Mouse (Mus musculus) ovary, postnatal 14 days (tissue): ENCODE results near the gene Clasp2.

Source experiments
- DNase-seq: peaks from one replicate; pipeline ENCODE4 v3.0.0; 2022; ENCODE audit warnings: low spot score

The Clasp2 gene

DNA sequence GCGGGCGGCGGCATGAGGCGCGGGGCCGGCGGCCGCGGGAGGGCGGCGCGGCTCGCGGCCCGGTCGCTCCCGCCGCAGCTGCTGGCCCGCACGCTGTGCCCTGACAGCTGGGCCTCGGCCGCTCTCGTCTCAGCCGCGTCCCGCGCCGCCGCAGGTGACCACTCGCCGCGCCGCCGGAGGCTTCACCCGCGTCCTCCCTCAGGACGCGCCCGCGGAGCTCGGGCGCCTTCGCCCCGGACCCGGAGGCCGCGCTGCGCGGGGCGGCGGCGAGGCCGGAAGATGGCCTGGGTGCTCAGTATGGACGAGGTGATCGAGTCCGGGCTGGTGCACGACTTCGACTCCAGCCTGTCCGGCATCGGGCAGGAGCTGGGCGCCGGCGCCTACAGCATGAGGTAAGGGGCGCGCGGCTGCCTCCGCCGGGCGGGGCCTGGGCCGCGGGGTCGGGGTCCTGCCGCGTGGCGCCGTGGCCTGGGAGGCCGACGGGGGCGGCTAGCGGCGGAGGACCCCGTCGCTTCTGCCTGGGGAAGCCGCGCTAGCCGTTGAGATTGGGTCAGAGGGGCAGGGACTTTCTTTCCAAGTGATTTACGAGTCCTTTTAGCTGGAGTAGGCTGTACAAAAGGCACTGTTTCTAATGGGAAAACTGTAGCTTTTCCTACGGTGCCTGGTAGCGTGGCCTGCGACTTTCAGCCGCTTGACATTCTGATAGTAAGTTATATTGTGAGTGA lies 190.3 kb downstream of the Clasp2 start:
- DNase-seq: peak; percentile 21

DNA sequence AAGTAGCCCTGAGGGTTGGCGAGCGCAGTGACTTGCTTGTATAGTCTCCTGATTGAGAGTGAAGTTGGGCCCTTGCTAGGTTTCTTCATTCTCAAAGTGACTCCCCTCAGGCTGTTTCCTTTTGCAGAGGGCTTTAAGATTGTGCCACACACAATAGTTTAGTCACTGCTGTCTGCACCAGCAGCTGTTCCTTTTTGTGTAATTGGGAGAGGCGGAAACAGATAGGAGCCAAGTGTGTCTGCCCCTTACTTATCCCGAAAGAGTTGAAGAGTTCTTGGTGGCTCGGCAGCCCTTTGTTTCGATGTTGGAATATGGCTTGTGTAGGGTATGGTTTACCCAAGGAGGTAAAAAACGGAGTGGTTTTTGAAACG lies 190.8 kb downstream of the Clasp2 start:
- DNase-seq: no peak

DNA sequence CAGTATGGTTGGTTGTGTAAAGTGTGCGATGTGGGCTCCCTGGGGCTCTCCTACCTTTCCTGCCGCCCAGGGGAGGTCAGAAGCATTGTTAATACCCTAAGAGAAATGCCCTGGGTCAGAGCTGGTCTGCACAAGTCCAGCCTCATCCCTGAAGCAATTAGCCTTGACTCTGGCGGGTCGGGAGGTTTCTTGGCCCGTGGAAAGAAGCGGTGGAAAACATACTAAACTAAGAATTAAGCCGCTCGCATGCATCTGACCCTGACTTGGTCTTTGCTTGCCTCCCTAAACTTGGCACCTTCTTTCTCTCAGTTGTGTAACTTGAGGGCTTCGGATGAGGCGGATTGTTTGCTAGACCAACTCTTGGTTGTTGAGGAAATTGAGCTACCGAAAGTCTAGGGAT lies 191.2 kb downstream of the Clasp2 start:
- no peak for DNase-seq

DNA sequence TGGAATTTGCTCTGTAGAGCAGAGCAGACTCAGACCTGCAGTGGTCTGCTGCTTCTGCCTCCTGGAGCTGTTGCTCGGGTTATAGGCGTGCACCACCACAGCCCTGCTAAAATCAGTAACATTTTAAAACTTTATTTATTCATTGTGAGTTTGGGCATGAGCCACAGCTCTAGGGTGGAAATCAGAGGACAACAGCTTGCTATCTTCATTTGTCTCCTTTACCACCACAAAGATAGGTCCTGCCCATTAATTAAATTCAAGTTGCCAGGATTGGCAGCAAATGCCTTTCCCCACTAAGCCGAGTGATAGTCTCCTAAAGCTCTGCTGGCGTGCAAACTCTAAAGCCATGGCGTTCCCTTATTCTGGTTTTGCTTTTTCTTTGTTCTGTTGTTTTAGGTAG lies 194.4 kb downstream of the Clasp2 start:
- DNase-seq: no peak

DNA sequence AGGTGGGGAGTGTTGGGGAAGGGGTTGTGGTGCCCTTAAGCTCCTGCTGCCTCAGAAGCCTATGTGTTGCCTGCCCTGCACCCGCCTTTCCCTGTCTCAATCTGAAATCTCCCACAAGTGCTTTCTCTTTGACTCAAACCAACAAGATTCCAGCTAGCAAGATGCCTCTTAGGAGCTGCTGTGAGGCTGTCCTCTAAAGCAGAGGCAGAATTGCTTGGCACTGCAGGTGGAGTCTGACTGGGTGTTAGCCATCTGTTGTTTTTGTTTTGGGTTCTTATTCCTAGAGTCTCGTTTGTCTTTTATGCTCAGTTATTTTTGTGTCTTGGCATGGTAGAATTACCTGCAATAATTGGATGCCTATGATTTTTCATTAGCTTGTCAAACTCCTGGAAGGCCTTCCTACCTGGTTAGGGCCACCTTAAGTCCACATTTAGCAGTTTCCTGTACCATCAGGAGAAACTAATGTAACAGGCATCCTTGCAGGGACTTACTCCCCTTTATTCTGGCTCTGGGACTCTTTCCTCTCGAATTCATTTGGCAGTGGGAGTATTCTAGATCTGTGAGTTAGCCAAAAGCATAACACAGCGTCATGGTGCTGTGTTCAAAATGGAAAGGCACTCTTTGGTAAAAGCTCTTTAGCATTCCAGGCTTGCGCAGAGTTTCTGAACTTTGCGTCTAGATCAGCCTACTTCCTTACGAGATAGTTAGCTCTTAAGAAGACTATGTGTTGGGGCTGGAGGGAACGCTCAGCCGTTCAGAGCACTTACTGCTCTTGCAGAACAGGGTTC lies 198.0 kb downstream of the Clasp2 start:
- DNase-seq: no peak

DNA sequence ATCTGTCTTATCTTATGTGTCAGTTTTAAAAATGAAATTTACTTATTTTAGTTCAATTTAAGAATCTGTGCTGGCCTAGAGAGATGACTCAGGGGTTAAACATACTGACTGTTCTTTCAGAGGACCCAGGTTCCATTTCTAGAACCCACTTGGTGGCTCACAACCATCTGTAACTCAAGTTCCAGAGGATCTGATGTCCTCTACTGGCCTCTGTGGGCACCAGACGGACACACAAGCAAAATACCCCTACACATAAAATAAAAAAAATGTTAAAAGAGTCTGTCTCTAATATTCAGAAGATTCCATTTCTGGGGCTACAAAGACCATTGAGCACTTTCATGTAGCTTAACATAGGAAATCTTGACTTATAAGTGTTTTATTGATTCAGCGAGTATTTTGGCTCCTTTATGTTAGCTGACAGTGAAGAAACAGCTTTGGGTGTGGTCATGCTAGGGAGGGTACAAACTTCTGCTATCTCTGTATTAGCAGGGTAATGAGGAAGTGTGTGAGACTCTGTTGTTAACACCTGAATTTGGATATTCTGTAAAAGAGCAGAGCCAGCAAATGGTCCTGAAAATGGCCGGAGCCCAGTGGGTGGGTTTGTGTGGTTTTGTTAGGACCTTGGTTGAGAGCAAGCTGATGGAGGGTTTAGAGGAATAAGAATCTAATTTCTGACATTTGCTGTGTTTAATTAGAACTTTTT lies 200.0 kb downstream of the Clasp2 start:
- no peak for DNase-seq

DNA sequence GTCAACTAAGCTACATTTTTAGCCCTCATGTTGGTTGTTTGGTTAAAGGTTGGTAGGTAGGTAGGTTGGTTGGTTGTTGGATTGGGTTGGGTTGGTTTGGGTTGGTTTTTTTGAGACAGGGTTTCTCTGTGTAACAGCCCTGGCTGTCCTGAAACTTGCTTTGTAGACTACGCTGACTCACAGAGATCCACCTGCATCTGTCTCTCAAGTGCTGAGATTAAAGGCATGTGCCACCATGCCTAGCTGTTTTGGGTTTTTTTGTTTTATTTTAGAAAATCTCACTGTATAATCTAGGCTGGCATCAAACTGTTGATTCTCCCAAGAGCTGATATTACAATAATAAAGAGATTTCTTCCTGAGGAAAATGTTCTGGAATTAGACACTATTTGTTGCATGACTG lies 202.1 kb downstream of the Clasp2 start:
- DNase-seq: no peak

DNA sequence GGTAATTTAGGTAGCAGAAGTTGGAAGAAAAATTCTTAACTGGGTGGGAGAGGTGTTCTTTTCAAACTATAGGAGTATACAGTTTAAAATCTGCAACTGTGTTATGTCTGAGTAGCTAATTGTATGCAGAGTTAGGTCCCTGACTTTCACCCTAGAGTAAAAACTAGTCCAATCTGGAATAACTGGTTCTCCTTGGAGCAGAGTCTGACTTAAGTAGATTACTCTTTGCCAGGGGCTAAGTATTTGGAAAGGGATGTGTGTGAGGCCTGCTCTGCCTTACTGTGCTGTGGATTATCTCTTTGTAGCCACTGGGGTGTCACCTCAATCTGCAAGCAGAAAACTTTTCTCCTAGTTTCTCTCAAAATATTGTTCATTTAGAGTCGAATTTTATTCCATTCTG lies 205.9 kb downstream of the Clasp2 start:
- DNase-seq: no peak

DNA sequence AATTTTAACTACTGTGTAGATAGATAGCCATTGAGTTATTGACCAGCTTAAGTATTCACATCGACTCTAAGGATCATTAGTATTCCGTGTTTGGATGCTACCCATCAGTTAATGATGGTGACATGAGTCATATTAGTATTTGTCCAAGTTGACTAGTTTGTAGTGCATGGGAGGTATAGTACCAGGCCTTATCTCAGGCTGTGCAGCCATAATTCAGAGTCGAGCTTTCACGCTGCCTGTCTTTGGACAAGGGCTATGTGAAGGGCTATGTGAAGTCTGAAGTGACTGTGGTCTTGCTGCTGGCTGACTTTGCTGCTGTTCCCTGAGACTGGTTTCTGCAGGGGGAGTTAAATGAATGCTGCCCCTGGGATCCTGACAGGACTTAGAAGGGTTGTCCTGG lies 216.5 kb downstream of the Clasp2 start:
- no peak for DNase-seq

DNA sequence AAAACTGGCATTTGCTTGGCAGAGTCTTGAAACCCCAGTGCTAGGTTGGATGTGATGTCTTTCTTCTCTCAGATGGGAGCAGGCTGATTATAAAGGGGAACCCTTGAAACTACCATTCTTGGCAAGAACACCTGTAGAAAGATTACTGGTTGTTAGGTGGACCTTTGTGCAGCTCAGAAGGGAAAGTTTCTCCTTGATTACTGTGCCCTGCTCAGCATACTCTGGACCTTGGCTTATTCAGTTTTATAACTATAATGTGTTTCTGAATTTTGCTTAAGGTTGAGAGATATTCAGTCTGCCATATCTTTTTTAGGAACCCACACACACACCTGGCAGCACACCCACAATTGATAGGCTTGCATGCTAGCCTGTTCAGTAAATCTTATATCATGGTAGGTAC lies 222.4 kb downstream of the Clasp2 start:
- no peak for DNase-seq

DNA sequence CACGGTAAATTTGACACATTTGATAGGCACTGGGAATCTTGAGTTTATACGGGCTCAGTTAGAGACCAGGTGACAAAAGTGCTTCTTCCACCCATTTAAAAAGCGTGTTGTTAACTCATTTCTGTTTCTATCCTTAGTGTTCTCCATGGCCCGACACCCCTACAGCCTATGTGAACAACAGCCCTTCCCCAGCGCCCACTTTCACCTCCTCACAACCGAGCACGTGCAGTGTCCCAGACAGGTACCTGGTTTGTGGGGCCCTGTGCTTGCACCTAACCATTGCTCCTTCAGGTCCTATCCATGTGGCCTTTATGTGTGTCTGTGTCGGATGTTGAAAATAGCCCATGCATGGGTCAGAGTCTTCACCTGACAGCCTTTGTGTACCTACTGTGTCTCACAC lies 223.1 kb downstream of the Clasp2 start:
- DNase-seq: no peak

DNA sequence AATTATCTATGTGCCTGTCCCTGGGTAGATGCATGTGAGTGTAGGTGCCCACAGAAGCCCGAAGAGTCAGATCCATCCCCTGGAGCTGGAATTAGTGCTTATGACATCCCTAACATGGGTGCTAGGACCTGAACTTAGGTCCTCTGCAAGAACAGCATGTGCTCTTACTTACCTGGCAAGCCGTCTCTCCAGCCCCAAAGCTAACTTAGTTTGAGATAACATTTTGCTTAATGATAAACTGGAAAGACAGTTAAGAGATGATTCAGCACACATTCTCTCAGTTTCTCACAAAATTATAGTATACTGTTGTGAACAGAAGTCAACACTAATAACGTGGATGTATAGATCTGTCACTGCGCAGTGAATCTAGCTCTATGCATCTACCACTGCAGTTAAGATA lies 225.6 kb downstream of the Clasp2 start:
- DNase-seq: no peak

DNA sequence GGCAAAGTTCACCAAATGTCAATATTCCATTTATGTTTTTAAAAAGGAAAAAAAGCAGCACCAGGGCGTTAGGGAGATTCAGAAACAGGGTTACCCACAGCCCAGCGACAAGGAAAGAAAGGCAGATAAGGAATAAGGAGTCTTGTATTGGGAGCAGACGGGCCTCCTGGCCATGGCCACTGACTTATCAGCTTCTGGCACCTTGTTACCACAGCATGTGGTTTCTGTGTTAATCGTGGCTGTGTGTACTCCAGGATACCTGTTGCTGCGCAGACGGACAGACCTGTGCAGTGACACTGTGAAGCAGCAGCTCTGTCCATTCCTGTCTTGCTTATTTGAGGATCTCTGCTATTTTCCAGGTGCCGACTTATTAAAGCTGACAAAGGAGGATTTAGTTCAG lies 227.7 kb downstream of the Clasp2 start:
- DNase-seq: no peak
